Mouse (Mus musculus): ENCODE measurements around the gene Tyro3.

DNA sequence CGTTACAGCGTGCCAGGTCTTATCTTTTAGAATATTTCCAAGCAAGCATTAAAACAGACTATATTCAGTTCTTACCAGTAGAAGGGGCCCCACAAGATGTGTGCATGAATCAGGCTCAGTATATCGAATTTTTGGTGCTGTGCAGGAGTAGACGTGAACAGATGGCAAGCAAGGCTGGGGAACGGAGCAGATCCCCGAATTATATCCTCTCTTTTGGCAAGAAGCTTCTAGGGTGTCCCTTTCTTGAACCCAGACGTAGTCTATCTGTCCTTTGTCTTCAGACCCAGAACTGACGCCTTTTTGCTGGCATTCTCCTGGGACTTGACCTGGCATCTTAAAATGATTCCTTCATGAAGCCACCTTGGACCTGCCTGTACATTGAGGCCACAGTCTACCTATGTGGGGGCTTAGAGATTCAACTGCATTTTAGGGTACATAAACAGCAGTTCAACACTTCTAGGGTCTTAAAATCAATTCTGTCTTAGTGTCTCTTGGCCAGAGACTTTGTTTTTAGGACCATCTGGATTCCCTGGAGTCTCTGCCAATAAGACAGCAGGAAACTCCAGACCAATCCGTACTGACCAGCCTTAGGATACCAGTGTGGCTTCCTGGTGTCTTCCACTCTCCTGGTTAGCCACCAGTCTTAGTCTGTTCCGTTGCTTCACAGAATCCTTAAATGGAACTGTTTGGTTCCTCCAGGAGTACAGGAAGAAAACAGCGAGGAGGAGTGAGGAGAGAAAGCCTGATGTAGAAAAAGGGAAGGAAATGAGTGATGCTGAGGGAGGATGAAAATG is 41.0 kb downstream of the Tyro3 start:
- no peak for TF ChIP-seq POLR2A (IDR thresholded peaks at IDR 0.05; ENCODE audit: low read depth, low read length)
- TF ChIP-seq CTCF (IDR thresholded peaks at IDR 0.05; ENCODE audit: borderline replicate concordance, insufficient read depth, low read length), result no peak

Measured in embryonic fibroblast, embryonic 13.5 days (primary cell).